Mouse (Mus musculus) myocyte (in vitro differentiated cells): ENCODE measurements around the gene Kirrel3.

ENCODE experiments used
- CEBPB ChIP-seq: IDR thresholded peaks from 2 replicates; pipeline ENCODE4 v1.6.1; 2011; ENCODE audit warnings: mild to moderate bottlenecking, moderate library complexity; ENCODE audit not compliant: poor library complexity, insufficient read depth, severe bottlenecking
- MAX ChIP-seq: IDR thresholded peaks from one replicate; pipeline ENCODE4 v1.6.1; 2011; ENCODE audit warnings: low read depth, mild to moderate bottlenecking, control low read depth
- MYOG ChIP-seq, 3 experiments: IDR thresholded peaks; one replicate each; pipeline ENCODE4 v1.6.1; 2011; ENCODE audit warnings: control low read depth in 2 of 3, low read depth in 2 of 3, mild to moderate bottlenecking in 2 of 3; ENCODE audit not compliant: insufficient read length in 2 of 3, control insufficient read depth in 1 of 3, insufficient read depth in 1 of 3
- POLR2A ChIP-seq: IDR thresholded peaks from one replicate; pipeline ENCODE4 v1.6.1; 2011; ENCODE audit warnings: low read depth, mild to moderate bottlenecking, control low read depth, moderate library complexity; ENCODE audit not compliant: insufficient read length
- TCF12 ChIP-seq: IDR thresholded peaks from one replicate; pipeline ENCODE4 v1.6.1; 2011; ENCODE audit warnings: mild to moderate bottlenecking, control low read depth; ENCODE audit not compliant: poor library complexity, insufficient read depth, severe bottlenecking
- TCF3 ChIP-seq: IDR thresholded peaks from one replicate; pipeline ENCODE4 v1.6.1; 2011; ENCODE audit warnings: low read depth, control low read depth; ENCODE audit not compliant: insufficient read length

DNA sequence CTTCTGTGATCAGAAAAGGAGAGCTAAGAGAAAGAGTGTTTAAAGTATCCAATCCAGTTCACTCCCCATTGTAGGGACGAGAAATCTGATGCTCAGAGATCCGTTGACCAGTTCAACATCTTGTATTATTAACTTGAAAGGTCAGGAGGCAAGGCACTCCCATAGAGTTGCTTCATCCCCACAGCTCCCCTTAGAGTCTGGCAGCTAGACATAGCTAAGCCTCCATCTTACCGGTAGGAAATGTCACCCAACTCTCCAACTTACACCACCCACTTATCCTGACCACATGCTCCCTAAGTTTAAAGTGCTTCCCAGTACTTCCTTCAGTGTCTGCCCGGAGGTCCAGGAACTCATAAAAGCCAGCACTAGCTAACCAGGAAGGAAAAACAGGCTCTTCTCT lies 202.7 kb downstream of the Kirrel3 start:
- TF ChIP-seq POLR2A, result no peak
- no peak for TF ChIP-seq TCF3
- no peak for TF ChIP-seq TCF12
- TF ChIP-seq MAX, result no peak
- no peak for TF ChIP-seq CEBPB
- TF ChIP-seq MYOG (IDR thresholded peaks at IDR 0.05; ENCODE audit: control insufficient read depth in 1 of 3, insufficient read depth in 1 of 3, insufficient read length in 2 of 3, low read depth in 2 of 3), result no peak
